In the genomic region with DNA sequence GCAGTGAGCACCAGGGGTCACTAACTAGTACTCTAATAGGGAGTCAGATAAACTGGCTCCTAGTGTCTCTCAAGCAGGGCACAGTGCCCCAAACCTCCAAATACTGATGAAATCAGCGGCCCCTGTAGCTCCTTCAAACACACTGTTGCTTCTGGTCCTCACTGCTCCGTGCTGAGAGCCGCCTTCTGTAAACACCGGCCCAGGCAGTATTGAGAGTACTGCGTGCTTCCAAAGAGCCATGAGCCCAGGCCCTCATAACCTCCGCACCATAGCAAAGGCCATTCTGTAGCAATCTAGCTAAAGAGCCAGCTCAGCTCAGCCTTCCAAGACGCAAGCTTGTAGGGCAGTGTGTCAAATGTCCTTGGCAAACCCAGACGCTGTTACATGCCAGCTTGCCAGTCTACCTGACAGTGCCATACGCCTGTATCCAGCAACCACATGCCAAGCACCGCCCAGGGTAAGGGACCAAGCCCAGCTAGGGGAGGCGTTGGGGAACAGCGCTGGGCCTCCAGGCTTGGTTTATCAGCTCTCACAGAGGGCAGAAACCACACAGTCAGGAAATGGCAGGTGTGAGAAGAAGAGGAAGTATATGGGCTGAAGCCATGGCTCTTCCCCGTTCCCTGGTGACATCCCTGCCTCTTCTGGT, we compare ENCODE assay signal across 9 mouse cellular contexts. TPM values are rescaled to one million over a fixed set of nuclear protein-coding genes. Genes with fewer than 3 reads are reported as not detected.
DNase-seq lines count a peak whose midpoint lies in the region; ATAC-seq lines count a peak whose summit lies in the region.
"Had no signal": no experiment of that assay in that cellular context is flagged by ENCODE, and none has a peak within 500 bp of the region (broad histone marks: within the 10 kb centered on the region; RNA-seq: fewer than 3 reads in every experiment).

No protein-coding gene starts in this region.

- no peak overlapping the region for H3K27ac ChIP-seq in kidney, embryonic 14.5 days (ENCODE audit: low read depth, low read length)
- no peak overlapping the region for H3K27ac ChIP-seq in midbrain, embryonic 15.5 days
- H3K27ac ChIP-seq: kidney, postnatal 0 days had no signal

- H3K9ac ChIP-seq in kidney, embryonic 14.5 days (ENCODE audit: low read depth, low read length), result no peak overlapping the region
- no peak overlapping the region for H3K9ac ChIP-seq in midbrain, embryonic 15.5 days

- H3K36me3 ChIP-seq in kidney, embryonic 14.5 days (ENCODE audit: control insufficient read depth, insufficient read depth, low read length), result no peaks in the 10 kb centered on the region
- no peaks in the 10 kb centered on the region for H3K36me3 ChIP-seq in midbrain, embryonic 15.5 days (replicated peaks)

- ATAC-seq in kidney, embryonic 14.5 days (ENCODE audit: low FRiP score, low TSS enrichment), result no peak
- ATAC-seq in erythroblast, adult 5-6 weeks (replicated peaks; ENCODE audit: low FRiP score, poor library complexity, severe bottlenecking), result peak; percentile 82
- ATAC-seq in midbrain, embryonic 15.5 days (replicated peaks), result no peak

- no peaks in the 10 kb centered on the region for H3K9me3 ChIP-seq in kidney, embryonic 14.5 days (ENCODE audit: control insufficient read depth, low read length)
- H3K9me3 ChIP-seq in midbrain, embryonic 15.5 days, result no peaks in the 10 kb centered on the region

- 86% methylated on average over 13 of the region's 13 CpGs for WGBS in kidney, embryonic 14.5 days
- 83% methylated on average over 13 of the region's 13 CpGs for WGBS in midbrain, embryonic 15.5 days

- DNase-seq in kidney, adult 11 months, result peak; percentile 83
- DNase-seq in adrenal gland, adult 2 months, result peak; percentile 86
- DNase-seq in induced T-regulatory cell, adult 2 months (ENCODE audit: low read depth), result peak; percentile 31
- DNase-seq in naive thymus-derived CD4-positive, alpha-beta T cell, adult 2 months (ENCODE audit: low read depth), result peak; percentile 32
- no peak for DNase-seq in embryo, embryonic 9.5 days (ENCODE audit: extremely low spot score)

- no peak overlapping the region for H3K4me2 ChIP-seq in kidney, embryonic 14.5 days (replicated peaks; ENCODE audit: low read depth, low read length)
- no peak overlapping the region for H3K4me2 ChIP-seq in midbrain, embryonic 15.5 days

- H3K27me3 ChIP-seq in kidney, embryonic 14.5 days (ENCODE audit: control insufficient read depth, insufficient read depth, low read length), result no peaks in the 10 kb centered on the region
- H3K27me3 ChIP-seq in midbrain, embryonic 15.5 days (replicated peaks), result no peaks in the 10 kb centered on the region

- H3K4me3 ChIP-seq in kidney, embryonic 14.5 days (ENCODE audit: low read length), result no peak overlapping the region
- no peak overlapping the region for H3K4me3 ChIP-seq in midbrain, embryonic 15.5 days

- peaks cover 17% of the 10 kb centered on the region; the same call in 1 of the 2 replicates for H3K4me1 ChIP-seq in kidney, embryonic 14.5 days (ENCODE audit: control insufficient read depth, insufficient read depth, low read length)
- H3K4me1 ChIP-seq in midbrain, embryonic 15.5 days, result peaks cover 27% of the 10 kb centered on the region

RNA-seq across cellular contexts. Expression of gene Commd7, which starts 24.6 kb away (rescaled TPM):
- polyA plus RNA-seq in kidney, embryonic 14.5 days (2014; fragmentation: Nextera tagmentation; extraction: Ambion mirVana), result 64.9 and 78.0 TPM in 2 replicates
- total RNA-seq in adrenal gland, adult 2 months (2021), result 10 to 100 TPM; 32.3 to 37.0 TPM
- 21.9 and 28.9 TPM in 2 replicates for polyA plus RNA-seq in adrenal gland, adult 2 months (2012; rRNA removed)
- 9.2 and 18.8 TPM in 2 replicates for total RNA-seq in erythroblast, adult 5-6 weeks (2015; ENCODE audit: low replicate concordance)
- total RNA-seq in erythroblast, adult 5-6 weeks (2017; ENCODE audit: low replicate concordance), result 2.4 and 4.3 TPM in 2 replicates
- polyA plus RNA-seq in midbrain, embryonic 15.5 days (2015; fragmentation: Nextera tagmentation; extraction: Ambion mirVana), result 94.9 and 98.5 TPM in 2 replicates

RNA-seq across cellular contexts. Expression of gene Dnmt3b, which starts 41.3 kb away (rescaled TPM):
- 13.3 and 20.2 TPM in 2 replicates for polyA plus RNA-seq in kidney, embryonic 14.5 days (2014; fragmentation: Nextera tagmentation; extraction: Ambion mirVana)
- total RNA-seq in adrenal gland, adult 2 months (2021), result 1 to 10 TPM; 1.4 to 1.9 TPM
- polyA plus RNA-seq in adrenal gland, adult 2 months (2012; rRNA removed), result 1.2 and 1.7 TPM in 2 replicates
- total RNA-seq in erythroblast, adult 5-6 weeks (2015; ENCODE audit: low replicate concordance), result 1.5 and 2.3 TPM in 2 replicates
- total RNA-seq in erythroblast, adult 5-6 weeks (2017; ENCODE audit: low replicate concordance), result 0.94 and 4.0 TPM in 2 replicates
- polyA plus RNA-seq in midbrain, embryonic 15.5 days (2015; fragmentation: Nextera tagmentation; extraction: Ambion mirVana), result 4.3 and 4.4 TPM in 2 replicates
